Mouse (Mus musculus): ENCODE data around the gene Flt4. TPM values are rescaled to one million over a fixed set of nuclear protein-coding genes. Genes with fewer than 3 reads are reported as not detected.
A peak's percentile ranks its signal among the peaks of the same experiment; 100 is the strongest.

Gene Flt4
- polyA plus RNA-seq, 1 experiment from 2014 or later, result 6.3 TPM

DNA sequence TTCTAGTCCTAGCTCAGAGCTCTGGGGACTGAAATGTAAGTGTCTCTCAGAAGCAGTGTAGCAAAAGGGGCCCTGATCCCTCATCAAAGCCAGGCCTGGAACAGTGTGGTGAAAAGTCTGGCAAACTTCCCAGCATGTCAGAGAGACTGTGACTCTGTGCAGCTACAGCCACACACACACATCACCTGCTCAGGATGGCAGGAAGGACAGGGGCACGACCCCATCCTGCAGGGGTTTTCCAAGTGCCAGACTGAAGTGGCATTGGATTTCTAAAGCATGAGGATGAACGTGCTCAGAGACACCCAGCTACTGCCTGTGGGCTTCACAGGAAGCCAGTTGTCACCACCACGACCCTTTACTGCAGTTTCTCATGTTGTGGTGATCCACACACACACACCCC is 3.1 kb downstream of the Flt4 start:
- Histone ChIP-seq H3K9me3 (replicated peaks; ENCODE audit: control insufficient read depth, low read length) (no peaks in the 10 kb centered on the region), H3K36me3 (ENCODE audit: control insufficient read depth, insufficient read depth, low read length) (no peaks in the 10 kb centered on the region), H3K4me1 (ENCODE audit: control insufficient read depth, insufficient read depth, low read length) (no peaks in the 10 kb centered on the region), H3K27ac (ENCODE audit: low read depth, low read length) (no peak overlapping the region), H3K4me3 (ENCODE audit: low read depth, low read length) (no peak overlapping the region), H3K9ac (ENCODE audit: low read depth, low read length) (no peak overlapping the region), H3K4me2 (no peak overlapping the region), H3K27me3 (ENCODE audit: control insufficient read depth, insufficient read depth, low read length) (peaks cover 14% of the 10 kb centered on the region)
- 20% methylated on average over 3 of the region's 3 CpGs for WGBS (ENCODE audit: insufficient replicate concordance)
- no peak for ATAC-seq (replicated peaks; ENCODE audit: insufficient number of reproducible peaks, low FRiP score, low TSS enrichment)

DNA sequence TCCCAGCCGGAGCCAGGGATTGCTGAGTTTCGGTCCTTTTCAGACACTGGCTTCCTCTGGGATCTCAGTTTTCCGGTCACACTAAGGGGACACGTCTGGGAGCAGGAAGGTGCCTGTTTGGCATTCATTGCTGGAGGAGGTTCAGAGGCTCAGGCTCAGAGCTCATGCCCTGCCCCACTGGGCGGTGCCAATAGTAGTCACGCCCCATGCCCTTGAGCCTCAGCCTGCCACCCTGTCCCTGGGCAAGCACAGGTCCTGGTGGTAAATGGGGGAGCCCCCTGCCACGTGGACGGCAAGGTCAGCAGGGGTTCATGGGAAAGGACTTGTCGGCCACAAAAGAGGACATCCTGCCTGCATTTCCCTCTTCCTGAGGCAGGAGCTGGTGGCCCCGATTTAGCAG is 4.3 kb downstream of the Flt4 start:
- Histone ChIP-seq H3K27me3 (ENCODE audit: control insufficient read depth, insufficient read depth, low read length) (peaks cover 14% of the 10 kb centered on the region), H3K36me3 (ENCODE audit: control insufficient read depth, insufficient read depth, low read length) (no peaks in the 10 kb centered on the region), H3K9me3 (replicated peaks; ENCODE audit: control insufficient read depth, low read length) (no peaks in the 10 kb centered on the region), H3K4me3 (ENCODE audit: low read depth, low read length) (no peak overlapping the region), H3K4me1 (ENCODE audit: control insufficient read depth, insufficient read depth, low read length) (no peaks in the 10 kb centered on the region), H3K9ac (ENCODE audit: low read depth, low read length) (no peak overlapping the region), H3K27ac (ENCODE audit: low read depth, low read length) (no peak overlapping the region), H3K4me2 (peak overlapping the region; percentile 35)
- 6% methylated on average over 10 of the region's 10 CpGs for WGBS (ENCODE audit: insufficient replicate concordance)
- peak; percentile 37 for ATAC-seq (replicated peaks; ENCODE audit: insufficient number of reproducible peaks, low FRiP score, low TSS enrichment)

- Histone ChIP-seq H3K9ac (ENCODE audit: low read depth, low read length) (no peak overlapping the region), H3K27me3 (ENCODE audit: control insufficient read depth, insufficient read depth, low read length) (peaks cover 8% of the 10 kb centered on the region; the same call in 1 of the 2 replicates), H3K36me3 (ENCODE audit: control insufficient read depth, insufficient read depth, low read length) (no peaks in the 10 kb centered on the region), H3K4me3 (ENCODE audit: low read depth, low read length) (no peak overlapping the region), H3K4me2 (no peak overlapping the region), H3K9me3 (replicated peaks; ENCODE audit: control insufficient read depth, low read length) (no peaks in the 10 kb centered on the region), H3K27ac (ENCODE audit: low read depth, low read length) (no peak overlapping the region), H3K4me1 (ENCODE audit: control insufficient read depth, insufficient read depth, low read length) (no peaks in the 10 kb centered on the region)
- WGBS (ENCODE audit: insufficient replicate concordance), result 79% methylated on average over 10 of the region's 10 CpGs
- no peak for ATAC-seq (replicated peaks; ENCODE audit: insufficient number of reproducible peaks, low FRiP score, low TSS enrichment)
These were observed 7.0 kb downstream of the Flt4 start for GRCm38 (mm10) chr11:49615856-49616725.

- Histone ChIP-seq H3K4me3 (ENCODE audit: low read depth, low read length) (no peak overlapping the region), H3K4me2 (no peak overlapping the region), H3K9me3 (replicated peaks; ENCODE audit: control insufficient read depth, low read length) (no peaks in the 10 kb centered on the region), H3K36me3 (ENCODE audit: control insufficient read depth, insufficient read depth, low read length) (no peaks in the 10 kb centered on the region), H3K27ac (ENCODE audit: low read depth, low read length) (no peak overlapping the region), H3K27me3 (ENCODE audit: control insufficient read depth, insufficient read depth, low read length) (0 out of 2 replicates have a peak, but pooled peaks cover 2% of the 10 kb centered on the region), H3K9ac (ENCODE audit: low read depth, low read length) (no peak overlapping the region), H3K4me1 (ENCODE audit: control insufficient read depth, insufficient read depth, low read length) (no peaks in the 10 kb centered on the region)
- no peak for ATAC-seq (replicated peaks; ENCODE audit: insufficient number of reproducible peaks, low FRiP score, low TSS enrichment)
- WGBS (ENCODE audit: insufficient replicate concordance), result 50% methylated on average over 8 of the region's 8 CpGs
These were observed 9.4 kb downstream of the Flt4 start for GRCm38 (mm10) chr11:49618476-49618875.

DNA sequence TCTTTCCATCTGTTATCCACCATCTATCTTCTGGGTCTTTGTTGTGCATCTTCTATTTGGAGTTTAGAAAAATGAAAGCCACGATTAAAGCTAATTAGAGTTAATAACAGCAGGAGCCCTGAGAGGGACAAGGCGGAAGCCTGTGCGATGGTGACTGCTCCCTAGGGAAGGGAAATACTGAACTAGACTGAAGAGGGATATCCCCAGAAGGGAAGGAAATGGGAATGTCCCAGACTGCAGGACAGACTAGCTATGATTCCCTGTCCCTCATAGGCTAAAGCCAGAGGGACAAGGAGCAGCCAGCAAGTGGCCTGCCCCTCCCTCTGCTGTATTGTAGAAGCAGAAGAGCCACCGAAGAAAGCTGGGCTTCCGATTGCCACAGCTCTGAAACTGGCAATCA is 12.9 kb downstream of the Flt4 start:
- H3K9me3 ChIP-seq (replicated peaks; ENCODE audit: control insufficient read depth, low read length), result no peaks in the 10 kb centered on the region
- no peaks in the 10 kb centered on the region for H3K4me1 ChIP-seq (ENCODE audit: control insufficient read depth, insufficient read depth, low read length)
- no peak overlapping the region for H3K4me3 ChIP-seq (ENCODE audit: low read depth, low read length)
- WGBS (ENCODE audit: insufficient replicate concordance), result 77% methylated on average over 5 of the region's 5 CpGs
- no peak overlapping the region for H3K9ac ChIP-seq (ENCODE audit: low read depth, low read length)
- H3K27ac ChIP-seq (ENCODE audit: low read depth, low read length), result no peak overlapping the region
- ATAC-seq (replicated peaks; ENCODE audit: insufficient number of reproducible peaks, low FRiP score, low TSS enrichment), result no peak
- no peaks in the 10 kb centered on the region; the same call in 1 of the 2 replicates for H3K27me3 ChIP-seq (ENCODE audit: control insufficient read depth, insufficient read depth, low read length)
- no peaks in the 10 kb centered on the region for H3K36me3 ChIP-seq (ENCODE audit: control insufficient read depth, insufficient read depth, low read length)
- H3K4me2 ChIP-seq, result no peak overlapping the region

DNA sequence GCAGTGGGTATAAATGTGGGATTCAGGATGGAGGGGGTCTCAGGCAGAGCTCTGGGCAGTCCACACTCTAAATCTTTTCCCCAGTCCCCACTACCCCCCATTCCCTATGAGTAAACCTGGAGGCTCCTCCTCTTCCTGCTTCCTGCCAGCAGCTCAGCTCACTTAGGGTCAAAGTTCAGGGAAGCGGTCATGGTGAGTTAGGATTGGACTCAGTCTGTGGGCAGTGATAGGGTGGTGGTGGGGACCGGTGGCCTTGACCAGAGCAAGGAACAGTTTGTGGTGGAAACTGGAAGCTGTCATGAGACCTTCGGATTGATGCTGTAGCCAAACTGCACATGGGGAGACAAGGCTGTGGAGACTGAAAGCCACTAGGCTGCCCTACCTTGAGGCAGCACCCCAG is 15.1 kb downstream of the Flt4 start:
- H3K4me2 ChIP-seq, result no peak overlapping the region
- WGBS (ENCODE audit: insufficient replicate concordance), result 72% methylated on average over 3 of the region's 3 CpGs
- H3K4me1 ChIP-seq (ENCODE audit: control insufficient read depth, insufficient read depth, low read length), result no peaks in the 10 kb centered on the region
- no peak overlapping the region for H3K4me3 ChIP-seq (ENCODE audit: low read depth, low read length)
- H3K27me3 ChIP-seq (ENCODE audit: control insufficient read depth, insufficient read depth, low read length), result no peaks in the 10 kb centered on the region; the same call in 1 of the 2 replicates
- no peaks in the 10 kb centered on the region for H3K36me3 ChIP-seq (ENCODE audit: control insufficient read depth, insufficient read depth, low read length)
- ATAC-seq (replicated peaks; ENCODE audit: insufficient number of reproducible peaks, low FRiP score, low TSS enrichment), result no peak
- no peak overlapping the region for H3K27ac ChIP-seq (ENCODE audit: low read depth, low read length)
- no peak overlapping the region for H3K9ac ChIP-seq (ENCODE audit: low read depth, low read length)
- H3K9me3 ChIP-seq (replicated peaks; ENCODE audit: control insufficient read depth, low read length), result no peaks in the 10 kb centered on the region

- no peaks in the 10 kb centered on the region; the same call in 1 of the 2 replicates for H3K27me3 ChIP-seq (ENCODE audit: control insufficient read depth, insufficient read depth, low read length)
- ATAC-seq (replicated peaks; ENCODE audit: insufficient number of reproducible peaks, low FRiP score, low TSS enrichment), result no peak
- no peak overlapping the region for H3K4me3 ChIP-seq (ENCODE audit: low read depth, low read length)
- no peak overlapping the region for H3K27ac ChIP-seq (ENCODE audit: low read depth, low read length)
- H3K4me2 ChIP-seq, result no peak overlapping the region
- H3K9ac ChIP-seq (ENCODE audit: low read depth, low read length), result no peak overlapping the region
- no peaks in the 10 kb centered on the region for H3K9me3 ChIP-seq (replicated peaks; ENCODE audit: control insufficient read depth, low read length)
- H3K4me1 ChIP-seq (ENCODE audit: control insufficient read depth, insufficient read depth, low read length), result no peaks in the 10 kb centered on the region
- H3K36me3 ChIP-seq (ENCODE audit: control insufficient read depth, insufficient read depth, low read length), result no peaks in the 10 kb centered on the region
- 53% methylated on average over 15 of the region's 15 CpGs for WGBS (ENCODE audit: insufficient replicate concordance)
These were observed 16.8 kb downstream of the Flt4 start for GRCm38 (mm10) chr11:49625863-49626262.

GRCm38 (mm10) chr11:49626748-49627147 is 17.7 kb downstream of the Flt4 start:
- H3K36me3 ChIP-seq (ENCODE audit: control insufficient read depth, insufficient read depth, low read length), result no peaks in the 10 kb centered on the region
- 70% methylated on average over 8 of the region's 8 CpGs for WGBS (ENCODE audit: insufficient replicate concordance)
- no peak overlapping the region for H3K27ac ChIP-seq (ENCODE audit: low read depth, low read length)
- no peaks in the 10 kb centered on the region for H3K4me1 ChIP-seq (ENCODE audit: control insufficient read depth, insufficient read depth, low read length)
- H3K9ac ChIP-seq (ENCODE audit: low read depth, low read length), result no peak overlapping the region
- no peaks in the 10 kb centered on the region; the same call in 1 of the 2 replicates for H3K27me3 ChIP-seq (ENCODE audit: control insufficient read depth, insufficient read depth, low read length)
- no peak overlapping the region for H3K4me3 ChIP-seq (ENCODE audit: low read depth, low read length)
- H3K9me3 ChIP-seq (replicated peaks; ENCODE audit: control insufficient read depth, low read length), result no peaks in the 10 kb centered on the region
- H3K4me2 ChIP-seq, result no peak overlapping the region
- no peak for ATAC-seq (replicated peaks; ENCODE audit: insufficient number of reproducible peaks, low FRiP score, low TSS enrichment)

DNA sequence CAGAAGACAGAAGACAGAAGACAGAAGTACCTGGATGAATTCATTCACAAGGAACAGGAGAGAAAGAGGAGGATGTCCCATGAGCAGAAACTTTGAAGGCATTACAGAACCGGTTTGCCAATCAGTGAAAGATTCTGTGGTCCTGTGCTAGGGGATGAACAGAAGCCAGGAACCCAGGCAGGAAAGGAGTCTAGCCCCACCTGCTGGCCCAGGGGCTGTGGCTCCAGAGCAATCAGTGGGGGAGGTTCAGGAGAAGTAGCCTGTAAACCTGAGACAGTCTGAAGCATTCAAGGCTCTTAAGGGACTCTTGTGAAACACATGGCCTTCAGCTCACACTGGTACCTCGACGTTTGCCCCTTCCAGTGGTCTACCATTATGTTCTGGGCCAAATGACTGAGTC is 22.1 kb downstream of the Flt4 start:
- Histone ChIP-seq H3K4me3 (ENCODE audit: low read depth, low read length) (no peak overlapping the region), H3K9ac (ENCODE audit: low read depth, low read length) (no peak overlapping the region), H3K4me2 (no peak overlapping the region), H3K36me3 (ENCODE audit: control insufficient read depth, insufficient read depth, low read length) (no peaks in the 10 kb centered on the region), H3K27ac (ENCODE audit: low read depth, low read length) (no peak overlapping the region), H3K9me3 (replicated peaks; ENCODE audit: control insufficient read depth, low read length) (no peaks in the 10 kb centered on the region), H3K4me1 (ENCODE audit: control insufficient read depth, insufficient read depth, low read length) (peaks cover 5% of the 10 kb centered on the region), H3K27me3 (ENCODE audit: control insufficient read depth, insufficient read depth, low read length) (peaks cover 34% of the 10 kb centered on the region)
- WGBS (ENCODE audit: insufficient replicate concordance), result 25% methylated on average over 3 of the region's 3 CpGs
- ATAC-seq (replicated peaks; ENCODE audit: insufficient number of reproducible peaks, low FRiP score, low TSS enrichment), result no peak

Measured in heart, embryonic 11.5 days (tissue).